Mouse (Mus musculus) intestine, embryonic 14.5 days (tissue): ENCODE measurements at regions not wholly inside any gene's neighbourhood (a gene's known extent, or its start where the extent isn't known, plus 50 kb on each side); places are given as distances from the start of the nearest gene placed in this dataset.

Experiments used
- ATAC-seq: fragments of 200-750 bp; cut with Nextera tagmentation; replicated peaks from 2 replicates; pipeline ENCODE4 v1.8.0; 2017; ENCODE audit warnings: low read depth, moderate number of reproducible peaks, moderate TSS enrichment, moderate library complexity; ENCODE audit not compliant: low FRiP score, low TSS enrichment
- DNase-seq: peaks from one replicate; pipeline ENCODE4 v3.0.0-alpha.2; 2018; ENCODE audit warnings: low spot score
- H3K27ac ChIP-seq: fragments of 300-500 bp; sonication (generic); 2 replicates; pipeline ENCODE4 v1.5.1; 2014; ENCODE audit warnings: low read depth, mild to moderate bottlenecking, control low read depth
- H3K27me3 ChIP-seq: fragments of 300-500 bp; sonication (generic); replicated peaks from 2 replicates; pipeline ENCODE4 v1.6.1; 2014; ENCODE audit warnings: low read length, control low read depth; ENCODE audit not compliant: control insufficient read depth, insufficient read depth
- H3K36me3 ChIP-seq: fragments of 300-500 bp; sonication (generic); 2 replicates; pipeline ENCODE4 v1.6.1; 2014; ENCODE audit warnings: low read length, control low read depth; ENCODE audit not compliant: control insufficient read depth, insufficient read depth
- H3K4me1 ChIP-seq: fragments of 300-500 bp; sonication (generic); replicated peaks from 2 replicates; pipeline ENCODE4 v1.6.1; 2014; ENCODE audit warnings: low read length, control low read depth, mixed read lengths; ENCODE audit not compliant: control insufficient read depth, insufficient read depth
- H3K4me2 ChIP-seq: fragments of 300-500 bp; sonication (generic); 2 replicates; pipeline ENCODE4 v1.6.1; 2014; ENCODE audit warnings: low read length
- H3K4me3 ChIP-seq: fragments of 300-500 bp; sonication (generic); 2 replicates; pipeline ENCODE4 v1.5.1; 2014; ENCODE audit warnings: low read depth, low read length, control low read depth, mixed read lengths
- H3K9ac ChIP-seq: fragments of 300-500 bp; sonication (generic); 2 replicates; pipeline ENCODE4 v1.6.1; 2014; ENCODE audit warnings: mild to moderate bottlenecking, low read length
- H3K9me3 ChIP-seq: fragments of 300-500 bp; sonication (generic); 2 replicates; pipeline ENCODE4 v1.6.1; 2016; ENCODE audit warnings: low read length, control low read depth; ENCODE audit not compliant: control insufficient read depth
- WGBS: fragments of 180-500 bp; shearing (Covaris S2); extraction: QIAGEN DNeasy Blood & Tissue Kit; methylation state at CpG from one replicate; pipeline ENCODE4 v1.1.7; 2014; 5-methylcytosine and 5-hydroxymethylcytosine counted together

- Histone ChIP-seq H3K36me3 (no peaks in the 10 kb centered on the region), H3K4me2 (no peak overlapping the region), H3K27ac (no peak overlapping the region), H3K9ac (no peak overlapping the region), H3K9me3 (no peaks in the 10 kb centered on the region), H3K4me1 (no peaks in the 10 kb centered on the region), H3K4me3 (no peak overlapping the region), H3K27me3 (no peaks in the 10 kb centered on the region)
- no peak for ATAC-seq
- DNase-seq = no peak
- 84% methylated on average over 1 of the region's 1 CpGs for WGBS
Observed at GRCm38 (mm10) chr1:105112762-105113525, 243.6 kb downstream of the Rnf152 start.

GRCm38 (mm10) chr1:105111236-105111635, 245.3 kb downstream of the Rnf152 start:
- WGBS = 68% methylated on average over 4 of the region's 4 CpGs

GRCm38 (mm10) chr1:105110581-105111210, 245.8 kb downstream of the Rnf152 start:
- no peak overlapping the region for H3K4me2 ChIP-seq
- H3K27me3 ChIP-seq = no peaks in the 10 kb centered on the region
- no peak for DNase-seq
- H3K9ac ChIP-seq = no peak overlapping the region
- H3K4me3 ChIP-seq = no peak overlapping the region
- 60% methylated on average over 1 of the region's 1 CpGs for WGBS
- no peaks in the 10 kb centered on the region for H3K9me3 ChIP-seq
- ATAC-seq = no peak
- H3K36me3 ChIP-seq = no peaks in the 10 kb centered on the region
- H3K27ac ChIP-seq = no peak overlapping the region
- no peaks in the 10 kb centered on the region for H3K4me1 ChIP-seq

More at GRCm38 (mm10) chr1:105111236-105111635, 245.3 kb downstream of the Rnf152 start:
- Histone ChIP-seq H3K36me3 (no peaks in the 10 kb centered on the region), H3K27ac (no peak overlapping the region), H3K4me2 (no peak overlapping the region), H3K4me3 (no peak overlapping the region), H3K4me1 (no peaks in the 10 kb centered on the region), H3K9me3 (no peaks in the 10 kb centered on the region), H3K9ac (no peak overlapping the region), H3K27me3 (no peaks in the 10 kb centered on the region)
- no peak for DNase-seq
- ATAC-seq = no peak

- no peak overlapping the region for H3K9ac ChIP-seq
- H3K4me3 ChIP-seq = no peak overlapping the region
- no peak for ATAC-seq
- H3K4me1 ChIP-seq = no peaks in the 10 kb centered on the region
- H3K27me3 ChIP-seq = no peaks in the 10 kb centered on the region
- H3K4me2 ChIP-seq = no peak overlapping the region
- no peak overlapping the region for H3K27ac ChIP-seq
- no peaks in the 10 kb centered on the region for H3K9me3 ChIP-seq
- no peaks in the 10 kb centered on the region for H3K36me3 ChIP-seq
- WGBS = 61% methylated on average over 4 of the region's 4 CpGs
- no peak for DNase-seq
Observed at GRCm38 (mm10) chr1:105107836-105108235, 248.7 kb downstream of the Rnf152 start.

GRCm38 (mm10) chr1:105107257-105107656, 249.3 kb downstream of the Rnf152 start:
- WGBS = 95% methylated on average over 1 of the region's 1 CpGs
- ATAC-seq = no peak
- no peak for DNase-seq
- H3K9ac ChIP-seq = no peak overlapping the region
- no peaks in the 10 kb centered on the region for H3K4me1 ChIP-seq
- no peak overlapping the region for H3K27ac ChIP-seq
- no peaks in the 10 kb centered on the region for H3K27me3 ChIP-seq
- H3K4me2 ChIP-seq = no peak overlapping the region
- no peaks in the 10 kb centered on the region for H3K9me3 ChIP-seq
- no peaks in the 10 kb centered on the region for H3K36me3 ChIP-seq
- no peak overlapping the region for H3K4me3 ChIP-seq

GRCm38 (mm10) chr1:105105211-105105610, 251.3 kb downstream of the Rnf152 start:
- Histone ChIP-seq H3K4me2 (no peak overlapping the region), H3K9ac (no peak overlapping the region), H3K9me3 (no peaks in the 10 kb centered on the region), H3K36me3 (no peaks in the 10 kb centered on the region), H3K27ac (no peak overlapping the region), H3K4me1 (no peaks in the 10 kb centered on the region), H3K27me3 (no peaks in the 10 kb centered on the region), H3K4me3 (no peak overlapping the region)
- DNase-seq = no peak
- ATAC-seq = no peak

- WGBS = 67% methylated on average over 2 of the region's 2 CpGs
- DNase-seq (no peak), ATAC-seq (no peak)
- Histone ChIP-seq H3K4me3 (no peak overlapping the region), H3K4me1 (no peaks in the 10 kb centered on the region), H3K36me3 (no peaks in the 10 kb centered on the region), H3K9me3 (no peaks in the 10 kb centered on the region), H3K27ac (no peak overlapping the region), H3K4me2 (no peak overlapping the region), H3K9ac (no peak overlapping the region), H3K27me3 (no peaks in the 10 kb centered on the region)
Observed at GRCm38 (mm10) chr1:105095091-105095490, 261.4 kb downstream of the Rnf152 start.

GRCm38 (mm10) chr1:105094500-105094899, 262.0 kb downstream of the Rnf152 start:
- 74% methylated on average over 3 of the region's 3 CpGs for WGBS
- no peaks in the 10 kb centered on the region for H3K4me1 ChIP-seq
- ATAC-seq = no peak

GRCm38 (mm10) chr1:105093875-105094274, 262.6 kb downstream of the Rnf152 start:
- Histone ChIP-seq H3K27me3 (no peaks in the 10 kb centered on the region), H3K4me1 (no peaks in the 10 kb centered on the region), H3K27ac (no peak overlapping the region), H3K9me3 (no peaks in the 10 kb centered on the region), H3K4me2 (no peak overlapping the region), H3K4me3 (no peak overlapping the region), H3K36me3 (no peaks in the 10 kb centered on the region), H3K9ac (no peak overlapping the region)
- DNase-seq (no peak), ATAC-seq (no peak)
- 74% methylated on average over 3 of the region's 3 CpGs for WGBS

More at GRCm38 (mm10) chr1:105094500-105094899, 262.0 kb downstream of the Rnf152 start:
- no peaks in the 10 kb centered on the region for H3K36me3 ChIP-seq
- H3K27ac ChIP-seq = no peak overlapping the region
- no peaks in the 10 kb centered on the region for H3K27me3 ChIP-seq
- no peak overlapping the region for H3K9ac ChIP-seq
- DNase-seq = no peak
- H3K4me2 ChIP-seq = no peak overlapping the region
- H3K9me3 ChIP-seq = no peaks in the 10 kb centered on the region
- no peak overlapping the region for H3K4me3 ChIP-seq
